Mouse (Mus musculus) CH12.LX (cell line): ENCODE measurements around the gene Tcea3. TPM values are rescaled to one million over a fixed set of nuclear protein-coding genes. Genes with fewer than 3 reads are reported as not detected.
A peak's percentile ranks its signal among the peaks of the same experiment; 100 is the strongest.

Experiments
- DNase-seq: peaks from one replicate; pipeline ENCODE4 v3.0.0-alpha.2; 2013; ENCODE audit errors: extremely low read depth
- H3K27ac ChIP-seq: 2 replicates; pipeline ENCODE4 v1.5.1; 2012; ENCODE audit warnings: low read depth, mild to moderate bottlenecking, control low read depth, moderate library complexity; ENCODE audit not compliant: insufficient read depth
- H3K27me3 ChIP-seq: replicated peaks from 2 replicates; pipeline ENCODE3; 2012; ENCODE audit warnings: inconsistent platforms
- H3K36me3 ChIP-seq, 2 experiments: replicated peaks in 1 of 2; 2 replicates each; pipeline versions ENCODE3 to v1.6.1; 2012; ENCODE audit warnings: inconsistent platforms in 1 of 2, low read length in 1 of 2, mild to moderate bottlenecking in 1 of 2, mixed read lengths in 1 of 2, moderate library complexity in 1 of 2; ENCODE audit not compliant: control insufficient read depth in 1 of 2, insufficient read depth in 1 of 2
- H3K4me1 ChIP-seq, 2 experiments: 2 replicates each; pipeline ENCODE4 v1.6.1; 2012; ENCODE audit warnings: inconsistent platforms in 1 of 2, moderate library complexity in 1 of 2; ENCODE audit not compliant: insufficient read depth in 2 of 2, control insufficient read depth in 1 of 2
- H3K4me2 ChIP-seq: 2 replicates; pipeline ENCODE4 v1.6.1; 2012; ENCODE audit warnings: low read depth, mild to moderate bottlenecking, control low read depth; ENCODE audit not compliant: poor library complexity, insufficient read depth, severe bottlenecking
- H3K4me3 ChIP-seq, 3 experiments: fragments of 150-350 bp in 1 of 3; sonication (generic) in 1 of 3; replicated peaks in 1 of 3; 2 replicates each; pipeline versions ENCODE3 to v1.5.1; 2011 to 2012; ENCODE audit warnings: low read depth in 2 of 3, low read length in 2 of 3, mild to moderate bottlenecking in 2 of 3, moderate library complexity in 2 of 3, control low read depth in 1 of 3, improper control_type of control experiment in 1 of 3, inconsistent platforms in 1 of 3, mixed read lengths in 1 of 3; ENCODE audit not compliant: poor library complexity in 1 of 3
- H3K79me2 ChIP-seq: replicated peaks from 2 replicates; pipeline ENCODE4 v1.6.1; 2012; ENCODE audit warnings: mild to moderate bottlenecking, moderate library complexity; ENCODE audit not compliant: control insufficient read depth, poor library complexity, insufficient read depth, severe bottlenecking; ENCODE audit errors: extremely low read depth
- H3K9ac ChIP-seq: 2 replicates; pipeline ENCODE4 v1.6.1; 2012; ENCODE audit warnings: low read depth, mild to moderate bottlenecking, control low read depth, moderate library complexity; ENCODE audit not compliant: insufficient read depth
- H3K9me3 ChIP-seq: replicated peaks from 2 replicates; pipeline ENCODE3; 2012; ENCODE audit warnings: low read length, inconsistent platforms, mixed read lengths
- CTCF ChIP-seq, 2 experiments: IDR thresholded peaks in 1 of 2; conservative IDR thresholded peaks in 1 of 2; 2 replicates each; pipeline ENCODE4 v1.5.1; 2011 to 2012; ENCODE audit warnings: low read depth in 2 of 2, low read length in 2 of 2, improper control_type of control experiment in 1 of 2, inconsistent platforms in 1 of 2, mild to moderate bottlenecking in 1 of 2, moderate library complexity in 1 of 2
- EP300 ChIP-seq: IDR thresholded peaks from 2 replicates; pipeline ENCODE4 v1.6.1; 2011; ENCODE audit warnings: low read length, improper control_type of control experiment
- GABPA ChIP-seq: IDR thresholded peaks from 2 replicates; pipeline ENCODE4 v1.6.1; 2012; ENCODE audit warnings: low read depth, low read length, improper control_type of control experiment, inconsistent platforms; ENCODE audit not compliant: insufficient replicate concordance
- JUN ChIP-seq: IDR thresholded peaks from 2 replicates; pipeline ENCODE4 v1.6.1; 2011; ENCODE audit warnings: low read depth, mild to moderate bottlenecking, low read length, improper control_type of control experiment, moderate library complexity; ENCODE audit not compliant: insufficient read depth
- PAX5 ChIP-seq: IDR thresholded peaks from 2 replicates; pipeline ENCODE4 v1.6.1; 2012; ENCODE audit warnings: low read length, inconsistent platforms, mixed read lengths
- POLR2A ChIP-seq: IDR thresholded peaks from 2 replicates; pipeline ENCODE4 v1.6.1; 2011; ENCODE audit warnings: low read depth, mild to moderate bottlenecking, improper control_type of control experiment, low read length
- POLR2AphosphoS2 ChIP-seq: IDR thresholded peaks from 2 replicates; pipeline ENCODE4 v1.6.1; 2011; ENCODE audit warnings: low read depth, low read length, improper control_type of control experiment
- RCOR1 ChIP-seq: conservative IDR thresholded peaks from 2 replicates; pipeline ENCODE4 v1.6.1; 2012; ENCODE audit warnings: low read depth, mild to moderate bottlenecking, inconsistent platforms, low read length, improper control_type of control experiment
- SIN3A ChIP-seq: IDR thresholded peaks from 2 replicates; pipeline ENCODE4 v1.6.1; 2012; ENCODE audit warnings: low read length, improper control_type of control experiment, inconsistent platforms
- TCF12 ChIP-seq: IDR thresholded peaks from 2 replicates; pipeline ENCODE4 v1.6.1; 2014; ENCODE audit warnings: low read depth, mild to moderate bottlenecking, inconsistent platforms, low read length, improper control_type of control experiment
- UBTF ChIP-seq: IDR thresholded peaks from 2 replicates; pipeline ENCODE4 v1.6.1; 2012; ENCODE audit warnings: low read depth, mild to moderate bottlenecking, inconsistent platforms, low read length, improper control_type of control experiment, moderate library complexity
- ZC3H11A ChIP-seq: IDR thresholded peaks from 2 replicates; pipeline ENCODE4 v1.6.1; 2012; ENCODE audit warnings: low read depth, mild to moderate bottlenecking, inconsistent platforms, low read length, improper control_type of control experiment
- ZKSCAN1 ChIP-seq: IDR thresholded peaks from 2 replicates; pipeline ENCODE4 v1.6.1; 2012; ENCODE audit warnings: low read depth, inconsistent platforms, low read length, improper control_type of control experiment, borderline replicate concordance
- dilution Hi-C: fragments of 300-500 bp; cut with MboI; formaldehyde crosslinking; loops from 2 replicates; pipeline ENCODE4 v1.14.3; 2020; ENCODE audit warnings: low sequenced_read_pairs; ENCODE audit not compliant: extremely low pct_unique_long_range_greater_than_20kb, extremely low pct_ligation_motif_present
- in situ Hi-C: fragments of 300-500 bp; cut with MboI; formaldehyde crosslinking; loops from 3 replicates; pipeline ENCODE4 v1.14.3; 2019; ENCODE audit warnings: low sequenced_read_pairs, low pct_ligation_motif_present, low pct_unique_long_range_greater_than_20kb, mixed read lengths
- polyA plus RNA-seq: library from polyadenylated mRNA; unstranded; fragments of >175 nt; gene quantifications from 2 replicates; pipeline ENCODE4 v1.2.1, GENCODE M21; 2012; ENCODE audit warnings: low read depth; ENCODE audit not compliant: insufficient read length
- total RNA-seq, 2 experiments: library from RNA; depleted of rRNA; stranded (reverse); fragments of 300-350 nt in 1 of 2; fragments of >200 nt in 1 of 2; gene quantifications; 2 replicates each; pipeline ENCODE4 v1.2.3; 2012 to 2014

Gene Tcea3
- total and polyA plus RNA-seq, 3 experiments, result not detected

DNA sequence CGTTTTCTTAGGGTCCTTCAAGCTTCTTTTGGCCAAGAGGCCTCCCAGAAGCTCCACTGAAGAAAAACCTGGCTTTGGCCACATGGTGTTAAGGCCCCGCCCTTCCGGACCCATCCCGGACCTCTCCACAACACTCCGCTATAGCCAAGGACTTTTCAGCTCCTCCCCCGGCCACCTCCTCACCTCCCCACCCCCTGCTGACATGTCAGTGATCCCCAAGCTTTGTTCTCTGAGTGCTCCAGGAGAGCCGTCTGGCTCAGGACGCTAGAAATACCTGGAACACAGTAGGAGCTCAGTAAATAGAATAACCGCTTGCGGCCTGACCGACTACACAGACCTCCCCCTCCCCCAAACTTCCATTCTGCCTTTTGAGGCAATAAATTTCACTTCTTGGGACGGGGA, 960 bp upstream of the Tcea3 start:
- in situ Hi-C loops, result loop anchor here (25.0 kb wide), 1 partner anchor 366 kb away; the partner anchor contains the start of genes Kdm1a, Lactbl1 and Tex46
- Histone ChIP-seq H3K9ac (no peak overlapping the region), H3K79me2 (no peaks in the 10 kb centered on the region), H3K27ac (no peak overlapping the region), H3K4me2 (peak overlapping the region; percentile 32; the same call in 1 of the 2 replicates), H3K27me3 (peaks cover 83% of the 10 kb centered on the region), H3K9me3 (peaks cover 16% of the 10 kb centered on the region), H3K36me3 (no peaks in the 10 kb centered on the region), H3K4me1 (peaks cover 0 to 13% of the 10 kb centered on the region in 2 experiments; a peak in 3 of 4 replicates), H3K4me3 (no peak overlapping the region)
- dilution Hi-C loops, result no loop called here
- DNase-seq, result no peak
- TF ChIP-seq ZKSCAN1 (no peak), UBTF (no peak)

DNA sequence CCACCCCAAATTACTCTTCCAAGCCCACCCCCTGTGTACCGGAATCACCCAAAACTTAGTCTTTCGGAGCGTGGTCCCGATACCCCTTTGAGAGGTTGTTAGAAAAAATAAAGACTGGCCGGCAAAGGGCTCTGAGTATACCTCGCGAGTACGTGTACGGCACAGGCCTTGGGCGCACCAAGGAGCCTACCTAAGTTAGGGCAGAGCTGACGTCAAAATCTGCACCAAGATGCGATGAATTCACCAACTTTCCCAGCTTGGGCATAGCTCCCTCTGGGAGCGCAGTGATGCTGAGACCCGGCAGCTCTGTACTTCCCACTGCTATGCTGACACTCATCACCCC, 172 bp upstream of the Tcea3 start:
- H3K9ac ChIP-seq, result no peak overlapping the region
- DNase-seq, result no peak
- peaks cover 16% of the 10 kb centered on the region for H3K9me3 ChIP-seq
- peaks cover 0 to 13% of the 10 kb centered on the region in 2 experiments; a peak in 3 of 4 replicates for H3K4me1 ChIP-seq
- peaks cover 82% of the 10 kb centered on the region for H3K27me3 ChIP-seq
- no peak for TF ChIP-seq RCOR1
- TF ChIP-seq ZC3H11A, result no peak
- no peak for TF ChIP-seq EP300
- no peak for TF ChIP-seq TCF12
- no peak for TF ChIP-seq UBTF
- no peak for TF ChIP-seq POLR2AphosphoS2
- TF ChIP-seq PAX5, result no peak
- TF ChIP-seq JUN, result no peak
- TF ChIP-seq ZKSCAN1, result no peak
- TF ChIP-seq POLR2A, result no peak
- TF ChIP-seq GABPA, result no peak
- TF ChIP-seq CTCF (conservative IDR thresholded peaks at IDR 0.05 in 1 of 2, IDR thresholded peaks at IDR 0.05 in 1 of 2; ENCODE audit: low read depth in 2 of 2, low read length in 2 of 2), result no peak
- TF ChIP-seq SIN3A, result no peak
- in situ Hi-C loops, result loop anchor here (25.0 kb wide), 1 partner anchor 365 kb away; the partner anchor contains the start of genes Kdm1a, Lactbl1 and Tex46
- H3K4me2 ChIP-seq, result no peak overlapping the region
- H3K36me3 ChIP-seq, result no peaks in the 10 kb centered on the region
- H3K79me2 ChIP-seq, result no peaks in the 10 kb centered on the region
- dilution Hi-C loops, result no loop called here
- H3K4me3 ChIP-seq, result no peak overlapping the region
- no peak overlapping the region for H3K27ac ChIP-seq
